In the genomic region with DNA sequence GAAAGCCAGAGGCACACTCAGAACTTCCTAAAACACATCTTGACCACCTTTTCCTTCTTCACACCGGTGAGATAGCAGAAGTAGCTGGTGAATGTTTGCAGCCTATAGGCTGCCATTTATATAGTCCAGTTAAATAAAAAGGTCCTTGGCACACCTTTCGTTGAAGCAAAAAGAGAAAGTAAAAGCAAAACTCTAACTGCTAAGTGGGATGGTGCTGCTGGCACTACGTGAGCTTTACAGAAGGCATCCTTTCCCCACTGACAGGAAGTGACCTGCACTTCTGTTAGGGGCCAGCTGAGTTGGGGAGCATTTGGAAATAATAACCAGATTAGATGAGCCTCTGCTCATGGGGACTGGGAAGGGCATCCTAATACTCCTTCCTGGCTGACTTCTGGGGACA, we compare ENCODE assay signal across 8 mouse cellular contexts. TPM values are rescaled to one million over a fixed set of nuclear protein-coding genes. Genes with fewer than 3 reads are reported as not detected.
DNase-seq lines count a peak whose midpoint lies in the region; ATAC-seq and TF ChIP-seq lines count a peak whose summit lies in the region.

No protein-coding gene starts in this region.

- H3K79me2 ChIP-seq in heart, adult 2 months (replicated peaks; ENCODE audit: control insufficient read depth, insufficient read depth, low read length): no peaks in the 10 kb centered on the region

- TF ChIP-seq EP300 in heart, adult 2 months (IDR thresholded peaks at IDR 0.05; ENCODE audit: insufficient read depth, low read depth, low read length): no peak

- 68% methylated on average over 3 of the region's 3 CpGs for WGBS in heart, embryonic 16.5 days
- 74% methylated on average over 3 of the region's 3 CpGs for WGBS in heart, adult 2 months
- 80% methylated on average over 3 of the region's 3 CpGs for WGBS in hindbrain, embryonic 16.5 days
- WGBS in midbrain, embryonic 15.5 days: 80% methylated on average over 3 of the region's 3 CpGs

- peak overlapping the region; percentile 75 for H3K4me2 ChIP-seq in heart, embryonic 16.5 days (ENCODE audit: low read depth, low read length)
- peak overlapping the region; percentile 91 for H3K4me2 ChIP-seq in hindbrain, embryonic 16.5 days (ENCODE audit: low read length)
- H3K4me2 ChIP-seq in midbrain, embryonic 15.5 days: peak overlapping the region; percentile 97; the same call in 1 of the 2 replicates

- no peak for TF ChIP-seq CTCF in heart, adult 2 months (IDR thresholded peaks at IDR 0.05)

- no peaks in the 10 kb centered on the region for H3K36me3 ChIP-seq in heart, embryonic 16.5 days (ENCODE audit: control insufficient read depth, insufficient read depth)
- no peaks in the 10 kb centered on the region for H3K36me3 ChIP-seq in heart, adult 2 months (ENCODE audit: control insufficient read depth, insufficient read depth, low read length)
- H3K36me3 ChIP-seq in hindbrain, embryonic 16.5 days (ENCODE audit: control insufficient read depth, insufficient read depth, low read length): no peaks in the 10 kb centered on the region
- H3K36me3 ChIP-seq in midbrain, embryonic 15.5 days (replicated peaks): no peaks in the 10 kb centered on the region

- no peak for TF ChIP-seq POLR2A in heart, adult 2 months (IDR thresholded peaks at IDR 0.05; ENCODE audit: insufficient read depth, low read depth, low read length)

- intact Hi-C loops in heart, adult 2 months (cut with DNase I): no loop called here

- no peaks in the 10 kb centered on the region for H3K9me3 ChIP-seq in heart, embryonic 16.5 days (replicated peaks; ENCODE audit: control insufficient read depth, low read length)
- no peaks in the 10 kb centered on the region for H3K9me3 ChIP-seq in hindbrain, embryonic 16.5 days (ENCODE audit: control insufficient read depth, low read length)
- H3K9me3 ChIP-seq in midbrain, embryonic 15.5 days: no peaks in the 10 kb centered on the region

- DNase-seq in heart, adult 2 months: no peak
- peak; percentile 15 for DNase-seq in MN1 (ENCODE audit: low spot score)
- DNase-seq in layer of hippocampus, postnatal 14 days (ENCODE audit: low spot score in 2 of 2): no peak
- no peak for DNase-seq in cerebellum, postnatal 25 days
- DNase-seq in layer of hippocampus, postnatal 36 days: no peak

- H3K4me3 ChIP-seq in heart, embryonic 16.5 days (ENCODE audit: low read length): peak overlapping the region; percentile 63
- H3K4me3 ChIP-seq in heart, adult 2 months: no peak overlapping the region; the same call in 1 of the 2 replicates
- no peak overlapping the region for H3K4me3 ChIP-seq in hindbrain, embryonic 16.5 days (ENCODE audit: low read length)
- H3K4me3 ChIP-seq in midbrain, embryonic 15.5 days: peak overlapping the region; percentile 63

- no peak overlapping the region for H3K27ac ChIP-seq in heart, embryonic 16.5 days (ENCODE audit: low read length)
- H3K27ac ChIP-seq in heart, adult 2 months: no peak overlapping the region
- H3K27ac ChIP-seq in hindbrain, embryonic 16.5 days (ENCODE audit: low read depth, low read length): no peak overlapping the region
- no peak overlapping the region for H3K27ac ChIP-seq in midbrain, embryonic 15.5 days

- no peak for ATAC-seq in heart, embryonic 16.5 days (replicated peaks; ENCODE audit: extremely low read depth, insufficient read depth, low FRiP score)
- no peak for ATAC-seq in hindbrain, embryonic 16.5 days
- ATAC-seq in midbrain, embryonic 15.5 days (replicated peaks): no peak

- no peaks in the 10 kb centered on the region for H3K27me3 ChIP-seq in heart, embryonic 16.5 days (ENCODE audit: control insufficient read depth, insufficient read depth, low read length)
- H3K27me3 ChIP-seq in heart, adult 2 months (ENCODE audit: control insufficient read depth, insufficient read depth, low read length): no peaks in the 10 kb centered on the region
- H3K27me3 ChIP-seq in hindbrain, embryonic 16.5 days (replicated peaks; ENCODE audit: control insufficient read depth, insufficient read depth, low read length): no peaks in the 10 kb centered on the region
- peaks cover 10% of the 10 kb centered on the region; the same call in 1 of the 2 replicates for H3K27me3 ChIP-seq in midbrain, embryonic 15.5 days (replicated peaks)

- peaks cover 9% of the 10 kb centered on the region for H3K4me1 ChIP-seq in heart, embryonic 16.5 days (ENCODE audit: control insufficient read depth, insufficient read depth, low read length)
- H3K4me1 ChIP-seq in heart, adult 2 months (ENCODE audit: control insufficient read depth, insufficient read depth, low read length): no peaks in the 10 kb centered on the region; the same call in 1 of the 2 replicates
- H3K4me1 ChIP-seq in hindbrain, embryonic 16.5 days (ENCODE audit: control insufficient read depth, insufficient read depth, low read depth, low read length): no peaks in the 10 kb centered on the region
- peaks cover 9% of the 10 kb centered on the region for H3K4me1 ChIP-seq in midbrain, embryonic 15.5 days

- peak overlapping the region; percentile 69 for H3K9ac ChIP-seq in heart, embryonic 16.5 days (ENCODE audit: low read length)
- no peak overlapping the region for H3K9ac ChIP-seq in heart, adult 2 months (ENCODE audit: low read depth, low read length)
- no peak overlapping the region for H3K9ac ChIP-seq in hindbrain, embryonic 16.5 days (ENCODE audit: low read depth, low read length)
- H3K9ac ChIP-seq in midbrain, embryonic 15.5 days: no peak overlapping the region

RNA-seq across cellular contexts. Expression of gene Ly75, which starts 0.8 kb away (rescaled TPM):
- polyA plus RNA-seq in heart, embryonic 16.5 days (2015; fragmentation: Nextera tagmentation; extraction: Ambion mirVana): 3.2 and 5.0 TPM in 2 replicates
- total RNA-seq in heart, adult 2 months (2021): under 1 TPM; 0.57 to 0.68 TPM
- 0.37 and 0.79 TPM in 2 replicates for polyA plus RNA-seq in heart, adult 2 months (2012; rRNA removed)
- 1.6 and 1.9 TPM in 2 replicates for polyA plus RNA-seq in hindbrain, embryonic 16.5 days (2015; fragmentation: Nextera tagmentation; extraction: Ambion mirVana)
- polyA plus RNA-seq in midbrain, embryonic 15.5 days (2015; fragmentation: Nextera tagmentation; extraction: Ambion mirVana): 0.97 and 1.1 TPM in 2 replicates
- 1 to 10 TPM; 5.3 to 6.6 TPM for total RNA-seq in layer of hippocampus, postnatal 14 days (2021)
- 1 to 10 TPM in 1 of 2 experiments, under 1 TPM in 1; 0.95 to 1.3 TPM for total RNA-seq in layer of hippocampus, postnatal 36 days (2021)

Comparison
In these comparisons a context has a peak if more than half of its experiments do, and no peak if none do; other contexts are left out.
1. H3K4me3 ChIP-seq: peak in heart, embryonic 16.5 days (single experiment) and midbrain, embryonic 15.5 days (single experiment); none in heart, adult 2 months (single experiment) and hindbrain, embryonic 16.5 days (single experiment).
2. Peak in every context shown above with its lines, with median percentiles within 50 percentile points of each other: H3K4me2 ChIP-seq.